Mouse (Mus musculus) cortical plate, adult 2 months (tissue): ENCODE measurements around the gene Plg.

Experiments
- CTCF ChIP-seq: fragments of 200-500 bp; IDR thresholded peaks from 2 replicates; pipeline ENCODE4 v1.5.1; 2011; ENCODE audit warnings: mild to moderate bottlenecking, control low read depth, low read length; ENCODE audit not compliant: insufficient read depth; ENCODE audit errors: extremely low read depth
- POLR2A ChIP-seq: fragments of 200-500 bp; IDR thresholded peaks from 2 replicates; pipeline ENCODE4 v1.6.1; 2011; ENCODE audit warnings: mild to moderate bottlenecking, low read length, control low read depth; ENCODE audit not compliant: insufficient read depth; ENCODE audit errors: extremely low read depth

DNA sequence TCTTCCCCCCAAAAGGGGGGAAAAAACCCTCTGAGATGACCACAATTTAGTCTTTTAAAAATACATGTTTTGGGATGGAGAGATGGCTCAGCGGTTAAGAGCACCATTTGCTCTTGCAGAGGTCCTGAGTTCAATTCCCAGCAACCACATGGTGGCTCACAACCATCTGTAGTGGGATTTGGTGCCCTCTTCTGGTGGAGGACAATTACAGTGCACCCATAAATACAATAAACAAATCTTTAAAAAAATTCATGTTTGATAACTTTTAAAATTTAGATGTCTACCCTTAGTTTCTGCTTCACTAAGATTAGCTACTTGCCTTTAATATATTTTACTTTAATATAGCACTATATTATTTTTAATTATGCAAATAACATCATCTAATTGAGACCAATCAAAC lies 43.7 kb downstream of the Plg start:
- TF ChIP-seq CTCF (no peak), POLR2A (no peak)
